Mouse (Mus musculus): ENCODE results near the gene Rab3il1. TPM values are rescaled to one million over a fixed set of nuclear protein-coding genes. Genes with fewer than 3 reads are reported as not detected.

Rab3il1 gene
- polyA plus RNA-seq, 1 experiment from 2014 or later, result 30.3 TPM

DNA sequence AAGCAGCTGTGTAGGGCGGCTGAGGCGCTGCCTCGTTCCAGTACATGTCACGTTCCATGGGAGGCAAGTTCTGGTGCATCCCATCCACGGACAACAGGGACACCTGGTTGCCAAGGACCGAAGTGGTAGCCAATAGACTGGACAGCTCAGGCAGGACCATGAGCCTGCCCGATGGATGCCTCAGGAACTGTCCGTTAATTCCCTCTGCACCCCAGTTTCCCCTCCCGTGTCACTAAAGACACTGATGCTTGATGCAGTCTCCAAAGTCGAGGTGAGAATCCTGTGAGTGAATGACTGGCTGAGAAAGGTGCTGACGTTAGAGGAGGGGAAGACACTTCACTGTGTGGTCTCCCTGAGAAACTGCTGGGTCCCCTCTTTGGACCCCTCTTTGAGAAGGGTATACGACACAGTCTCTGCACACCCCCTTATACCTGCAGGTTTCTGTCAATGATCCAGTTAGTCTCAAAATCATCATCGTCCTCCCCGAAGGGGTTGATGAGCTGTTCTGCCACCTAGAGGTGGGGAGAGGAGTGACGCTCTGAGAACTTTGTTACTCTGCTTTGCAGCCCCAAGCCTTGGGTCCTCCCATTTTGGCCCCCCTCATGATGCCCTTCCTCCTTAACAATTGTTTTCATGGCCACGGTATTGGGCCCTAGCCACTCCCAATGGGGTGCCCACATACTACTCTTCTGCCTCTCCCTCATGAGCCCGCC lies 12.1 kb upstream of the Rab3il1 start:
- H3K27me3 ChIP-seq (ENCODE audit: control insufficient read depth, insufficient read depth, low read depth, low read length), result no peaks in the 10 kb centered on the region
- H3K4me1 ChIP-seq (replicated peaks; ENCODE audit: control insufficient read depth, insufficient read depth, low read length), result peaks cover 12% of the 10 kb centered on the region
- H3K36me3 ChIP-seq (ENCODE audit: control insufficient read depth, insufficient read depth, low read length), result peaks cover 18% of the 10 kb centered on the region
- no peaks in the 10 kb centered on the region for H3K9me3 ChIP-seq (ENCODE audit: control insufficient read depth, low read length)
- H3K9ac ChIP-seq (ENCODE audit: low read length), result no peak overlapping the region
- 63% methylated on average over 17 of the region's 17 CpGs for WGBS
- H3K4me3 ChIP-seq (ENCODE audit: low read length), result no peak overlapping the region
- no peak overlapping the region for H3K4me2 ChIP-seq (ENCODE audit: low read depth, low read length)
- no peak for ATAC-seq (ENCODE audit: low read depth)
- H3K27ac ChIP-seq (ENCODE audit: low read length), result no peak overlapping the region

DNA sequence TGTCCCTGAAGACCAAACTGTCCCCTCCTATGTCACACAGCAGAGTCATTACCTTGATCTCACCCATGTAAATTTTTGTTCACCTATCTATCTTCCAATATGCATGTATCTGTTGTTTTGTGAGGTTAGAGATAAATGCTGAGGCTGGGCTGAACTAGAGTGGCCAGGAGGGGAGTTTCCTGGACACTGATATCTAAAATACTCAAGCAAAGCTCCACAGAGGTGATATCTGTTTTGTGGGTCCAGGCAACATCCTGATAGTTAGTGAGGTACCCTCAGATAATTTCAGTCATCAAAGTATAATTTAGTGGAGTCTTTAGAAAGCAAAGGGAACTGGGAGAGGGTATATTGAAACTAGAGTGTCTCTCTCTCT lies 11.6 kb upstream of the Rab3il1 start:
- Histone ChIP-seq H3K27me3 (ENCODE audit: control insufficient read depth, insufficient read depth, low read depth, low read length) (no peaks in the 10 kb centered on the region), H3K27ac (ENCODE audit: low read length) (no peak overlapping the region), H3K4me1 (replicated peaks; ENCODE audit: control insufficient read depth, insufficient read depth, low read length) (peaks cover 11% of the 10 kb centered on the region), H3K9me3 (ENCODE audit: control insufficient read depth, low read length) (no peaks in the 10 kb centered on the region), H3K36me3 (ENCODE audit: control insufficient read depth, insufficient read depth, low read length) (peaks cover 12% of the 10 kb centered on the region), H3K4me3 (ENCODE audit: low read length) (no peak overlapping the region), H3K4me2 (ENCODE audit: low read depth, low read length) (no peak overlapping the region), H3K9ac (ENCODE audit: low read length) (no peak overlapping the region)
- no peak for ATAC-seq (ENCODE audit: low read depth)

- no peak for ATAC-seq (ENCODE audit: low read depth)
- Histone ChIP-seq H3K36me3 (ENCODE audit: control insufficient read depth, insufficient read depth, low read length) (no peaks in the 10 kb centered on the region), H3K4me1 (replicated peaks; ENCODE audit: control insufficient read depth, insufficient read depth, low read length) (peaks cover 11% of the 10 kb centered on the region), H3K4me3 (ENCODE audit: low read length) (no peak overlapping the region), H3K4me2 (ENCODE audit: low read depth, low read length) (no peak overlapping the region), H3K27me3 (ENCODE audit: control insufficient read depth, insufficient read depth, low read depth, low read length) (no peaks in the 10 kb centered on the region), H3K9me3 (ENCODE audit: control insufficient read depth, low read length) (no peaks in the 10 kb centered on the region), H3K27ac (ENCODE audit: low read length) (no peak overlapping the region), H3K9ac (ENCODE audit: low read length) (no peak overlapping the region)
- 23% methylated on average over 5 of the region's 5 CpGs for WGBS
Measured at GRCm38 (mm10) chr19:9991304-9991703, 10.2 kb upstream of the Rab3il1 start.

DNA sequence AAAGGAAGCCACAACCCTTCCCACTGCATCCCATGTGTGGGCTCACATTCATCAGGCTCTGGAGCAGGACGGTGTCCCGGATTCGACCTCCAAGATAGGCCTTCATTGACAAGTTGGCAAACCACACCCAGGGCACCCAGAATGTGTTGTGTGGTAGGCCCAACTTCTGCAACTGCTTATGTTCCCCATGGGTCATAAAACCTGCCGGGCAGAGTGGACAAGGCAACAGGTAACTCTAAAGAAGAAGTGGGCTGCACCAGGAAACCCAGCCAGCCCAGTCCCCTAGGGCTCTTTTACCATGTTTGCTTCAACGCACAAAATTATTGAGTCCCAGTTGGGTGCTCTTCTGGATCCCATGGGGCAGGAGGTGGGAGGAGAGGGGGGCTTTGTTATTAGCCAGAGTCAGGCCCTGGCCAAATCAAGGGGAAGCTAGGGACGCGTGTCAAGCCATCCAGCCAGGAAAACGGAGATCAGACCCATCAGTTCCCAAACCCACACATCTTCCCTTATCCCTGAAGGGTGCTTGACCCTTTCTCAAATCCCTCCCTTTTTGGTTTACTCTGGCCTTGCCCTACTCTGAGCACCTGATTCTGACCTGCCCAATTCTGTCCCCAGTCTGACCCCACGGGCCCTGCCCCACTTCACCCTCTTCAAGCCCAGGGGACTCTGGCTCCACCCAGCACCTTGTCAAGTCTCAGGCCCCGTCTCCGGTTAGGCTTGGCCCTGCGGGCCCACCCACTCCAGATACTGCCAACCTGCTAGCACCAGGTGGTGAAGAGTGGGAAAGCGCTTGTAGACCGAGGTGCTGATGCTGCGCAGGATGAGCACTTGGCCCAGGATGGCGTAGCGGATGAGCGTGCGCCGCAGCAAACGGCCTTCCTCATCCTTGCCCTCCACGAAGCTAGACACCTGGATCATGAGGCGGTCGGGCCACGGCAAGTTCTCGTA lies 9.2 kb upstream of the Rab3il1 start:
- Histone ChIP-seq H3K9ac (ENCODE audit: low read length) (peak overlapping the region; percentile 46), H3K4me2 (ENCODE audit: low read depth, low read length) (peak overlapping the region; percentile 58), H3K4me3 (ENCODE audit: low read length) (peak overlapping the region; percentile 33), H3K9me3 (ENCODE audit: control insufficient read depth, low read length) (no peaks in the 10 kb centered on the region), H3K36me3 (ENCODE audit: control insufficient read depth, insufficient read depth, low read length) (no peaks in the 10 kb centered on the region), H3K4me1 (replicated peaks; ENCODE audit: control insufficient read depth, insufficient read depth, low read length) (peaks cover 11% of the 10 kb centered on the region), H3K27me3 (ENCODE audit: control insufficient read depth, insufficient read depth, low read depth, low read length) (no peaks in the 10 kb centered on the region), H3K27ac (ENCODE audit: low read length) (peak overlapping the region; percentile 7; the same call in 1 of the 2 replicates)
- 51% methylated on average over 26 of the region's 26 CpGs for WGBS
- ATAC-seq (ENCODE audit: low read depth), result peak; percentile 39

DNA sequence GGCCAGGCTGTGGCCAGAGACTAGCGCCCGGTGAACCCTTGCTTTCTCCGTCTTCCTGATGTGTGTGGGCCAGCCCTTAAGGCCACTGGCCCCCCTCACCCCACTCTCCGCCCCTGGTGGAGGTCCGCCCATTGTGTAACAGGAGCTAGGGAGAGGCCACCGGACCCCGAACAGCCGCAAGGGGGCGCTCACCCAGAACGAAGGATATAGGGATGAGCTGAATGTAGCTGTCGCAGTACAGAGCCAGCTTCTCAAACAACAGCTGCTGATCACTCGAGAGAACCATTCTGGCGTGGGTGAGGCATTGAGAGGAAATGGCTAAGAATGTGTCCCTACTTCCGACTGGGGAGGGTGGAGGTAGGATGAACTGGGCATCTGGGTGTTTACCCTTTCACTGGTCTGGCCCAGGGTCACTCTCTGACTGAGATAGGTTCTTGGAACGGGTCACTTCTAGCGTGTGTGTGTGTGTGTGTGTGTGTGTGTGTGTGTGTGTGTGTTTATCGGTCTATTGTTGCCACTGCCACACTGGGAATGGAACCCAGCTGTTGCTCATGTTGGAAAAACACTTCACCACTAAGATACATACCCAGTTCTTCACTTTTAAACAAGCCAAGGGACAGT lies 8.3 kb upstream of the Rab3il1 start:
- WGBS, result under 1% methylated on average over 17 of the region's 17 CpGs
- Histone ChIP-seq H3K36me3 (ENCODE audit: control insufficient read depth, insufficient read depth, low read length) (no peaks in the 10 kb centered on the region), H3K4me1 (replicated peaks; ENCODE audit: control insufficient read depth, insufficient read depth, low read length) (peaks cover 11% of the 10 kb centered on the region), H3K27ac (ENCODE audit: low read length) (peak overlapping the region; percentile 7; the same call in 1 of the 2 replicates), H3K9ac (ENCODE audit: low read length) (peak overlapping the region; percentile 46), H3K4me3 (ENCODE audit: low read length) (peak overlapping the region; percentile 33), H3K27me3 (ENCODE audit: control insufficient read depth, insufficient read depth, low read depth, low read length) (no peaks in the 10 kb centered on the region), H3K9me3 (ENCODE audit: control insufficient read depth, low read length) (no peaks in the 10 kb centered on the region), H3K4me2 (ENCODE audit: low read depth, low read length) (peak overlapping the region; percentile 58)
- ATAC-seq (ENCODE audit: low read depth), result peak; percentile 87

- H3K36me3 ChIP-seq (ENCODE audit: control insufficient read depth, insufficient read depth, low read length), result no peaks in the 10 kb centered on the region
- H3K4me1 ChIP-seq (replicated peaks; ENCODE audit: control insufficient read depth, insufficient read depth, low read length), result peaks cover 11% of the 10 kb centered on the region
- 66% methylated on average over 12 of the region's 12 CpGs for WGBS
- no peak overlapping the region for H3K9ac ChIP-seq (ENCODE audit: low read length)
- H3K9me3 ChIP-seq (ENCODE audit: control insufficient read depth, low read length), result no peaks in the 10 kb centered on the region
- no peak for ATAC-seq (ENCODE audit: low read depth)
- no peak overlapping the region for H3K4me2 ChIP-seq (ENCODE audit: low read depth, low read length)
- no peaks in the 10 kb centered on the region for H3K27me3 ChIP-seq (ENCODE audit: control insufficient read depth, insufficient read depth, low read depth, low read length)
- no peak overlapping the region for H3K27ac ChIP-seq (ENCODE audit: low read length)
- H3K4me3 ChIP-seq (ENCODE audit: low read length), result no peak overlapping the region
Measured at GRCm38 (mm10) chr19:9997204-9998062, 4.0 kb upstream of the Rab3il1 start.

GRCm38 (mm10) chr19:9998063-9998416 lies 3.4 kb upstream of the Rab3il1 start:
- Histone ChIP-seq H3K4me1 (replicated peaks; ENCODE audit: control insufficient read depth, insufficient read depth, low read length) (peaks cover 6% of the 10 kb centered on the region), H3K27me3 (ENCODE audit: control insufficient read depth, insufficient read depth, low read depth, low read length) (no peaks in the 10 kb centered on the region), H3K9ac (ENCODE audit: low read length) (no peak overlapping the region), H3K36me3 (ENCODE audit: control insufficient read depth, insufficient read depth, low read length) (no peaks in the 10 kb centered on the region), H3K9me3 (ENCODE audit: control insufficient read depth, low read length) (no peaks in the 10 kb centered on the region), H3K4me2 (ENCODE audit: low read depth, low read length) (no peak overlapping the region), H3K27ac (ENCODE audit: low read length) (no peak overlapping the region), H3K4me3 (ENCODE audit: low read length) (no peak overlapping the region)
- 68% methylated on average over 2 of the region's 2 CpGs for WGBS
- no peak for ATAC-seq (ENCODE audit: low read depth)

GRCm38 (mm10) chr19:9998736-9999486 lies 2.6 kb upstream of the Rab3il1 start:
- H3K27ac ChIP-seq (ENCODE audit: low read length), result no peak overlapping the region
- no peak overlapping the region for H3K9ac ChIP-seq (ENCODE audit: low read length)
- H3K36me3 ChIP-seq (ENCODE audit: control insufficient read depth, insufficient read depth, low read length), result no peaks in the 10 kb centered on the region
- H3K27me3 ChIP-seq (ENCODE audit: control insufficient read depth, insufficient read depth, low read depth, low read length), result no peaks in the 10 kb centered on the region
- no peak for ATAC-seq (ENCODE audit: low read depth)
- no peak overlapping the region for H3K4me3 ChIP-seq (ENCODE audit: low read length)
- no peak overlapping the region for H3K4me2 ChIP-seq (ENCODE audit: low read depth, low read length)
- WGBS, result 55% methylated on average over 13 of the region's 13 CpGs
- no peaks in the 10 kb centered on the region for H3K9me3 ChIP-seq (ENCODE audit: control insufficient read depth, low read length)
- no peaks in the 10 kb centered on the region for H3K4me1 ChIP-seq (replicated peaks; ENCODE audit: control insufficient read depth, insufficient read depth, low read length)

Measured in lung, embryonic 16.5 days (tissue).